Mouse (Mus musculus) forelimb bud, embryonic 11.5 days (tissue): Measurements from ENCODE around the gene Fasl.

Experiments
- DNase-seq: peaks from one replicate; pipeline ENCODE4 v3.0.0-alpha.2; 2012; ENCODE audit warnings: low read depth, low spot score

Gene Fasl

GRCm38 (mm10) chr1:161788339-161788738 lies at the start of gene Fasl:
Gene Fasl, minus strand, starts transcription at chr1:161788495.
- DNase-seq = no peak

- no peak for DNase-seq
These were observed 38.4 kb upstream of the Fasl start for GRCm38 (mm10) chr1:161826677-161827076.

- DNase-seq = no peak
These were observed 21.1 kb upstream of the Fasl start for GRCm38 (mm10) chr1:161809428-161809827.

GRCm38 (mm10) chr1:161808980-161809379 lies 20.7 kb upstream of the Fasl start:
- DNase-seq = no peak

- no peak for DNase-seq
These were observed 16.3 kb upstream of the Fasl start for GRCm38 (mm10) chr1:161804541-161804971.

GRCm38 (mm10) chr1:161801321-161801720 lies 13.0 kb upstream of the Fasl start:
- no peak for DNase-seq

- DNase-seq = no peak
These were observed 12.0 kb upstream of the Fasl start for GRCm38 (mm10) chr1:161800256-161800655.

GRCm38 (mm10) chr1:161799791-161800190 lies 11.5 kb upstream of the Fasl start:
- no peak for DNase-seq

- DNase-seq = no peak
These were observed 10.6 kb upstream of the Fasl start for GRCm38 (mm10) chr1:161798866-161799265.

GRCm38 (mm10) chr1:161794447-161795211 lies 6.3 kb upstream of the Fasl start:
- no peak for DNase-seq

- DNase-seq = no peak
These were observed 5.0 kb upstream of the Fasl start for GRCm38 (mm10) chr1:161793321-161793720.

GRCm38 (mm10) chr1:161792687-161792969 lies 4.3 kb upstream of the Fasl start:
- DNase-seq = no peak

GRCm38 (mm10) chr1:161791854-161792686 lies 3.8 kb upstream of the Fasl start:
- DNase-seq = no peak

- DNase-seq = no peak
These were observed 5.6 kb downstream of the Fasl start for GRCm38 (mm10) chr1:161782725-161783124.

GRCm38 (mm10) chr1:161781594-161781993 lies 6.7 kb downstream of the Fasl start:
- no peak for DNase-seq

- DNase-seq = no peak
These were observed 9.2 kb downstream of the Fasl start for GRCm38 (mm10) chr1:161779057-161779456.

GRCm38 (mm10) chr1:161775151-161775550 lies 13.1 kb downstream of the Fasl start:
- DNase-seq = no peak

- no peak for DNase-seq
These were observed 17.0 kb downstream of the Fasl start for GRCm38 (mm10) chr1:161771293-161771692.

- no peak for DNase-seq
These were observed 19.0 kb downstream of the Fasl start for GRCm38 (mm10) chr1:161769329-161769728.

GRCm38 (mm10) chr1:161767101-161767524 lies 21.2 kb downstream of the Fasl start:
- DNase-seq = no peak

- no peak for DNase-seq
These were observed 21.6 kb downstream of the Fasl start for GRCm38 (mm10) chr1:161766656-161767055.

- no peak for DNase-seq
These were observed 22.4 kb downstream of the Fasl start for GRCm38 (mm10) chr1:161765932-161766331.

GRCm38 (mm10) chr1:161764964-161765363 lies 23.3 kb downstream of the Fasl start:
- no peak for DNase-seq
